Mouse (Mus musculus) B cell, adult 67 days (primary cell): ENCODE measurements around the gene Mbnl1. TPM values are rescaled to one million over a fixed set of nuclear protein-coding genes. Genes with fewer than 3 reads are reported as not detected.

Source experiments
- total RNA-seq, 2 experiments: library from RNA; stranded (reverse); gene quantifications; 4 replicates each; pipeline ENCODE4 v1.2.4; 2023

Mbnl1 gene
- total RNA-seq: 100 to 1,000 TPM; 620 to 717 TPM

DNA sequence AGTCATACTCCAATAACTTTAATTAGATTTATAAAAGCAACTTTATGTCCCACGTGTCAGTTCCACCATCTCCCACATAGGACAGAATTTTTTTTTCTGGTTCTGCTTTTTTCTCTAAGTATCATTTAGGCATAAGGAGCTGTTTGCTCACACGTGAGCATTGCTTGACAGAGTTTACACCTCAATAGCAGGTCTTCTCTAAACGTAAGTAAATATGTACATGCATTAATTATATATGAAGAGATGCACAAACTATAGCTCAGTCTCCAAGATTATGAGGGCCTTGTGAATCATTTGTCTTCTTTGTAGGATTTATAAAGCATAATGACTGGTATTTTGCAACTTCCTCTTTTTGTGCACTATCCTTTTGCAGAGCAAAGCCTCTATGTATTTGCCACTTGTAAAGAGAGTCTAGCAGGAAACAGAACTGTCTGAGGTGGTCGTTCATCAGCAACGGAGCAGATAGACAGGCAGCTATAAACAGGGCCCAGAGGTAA, at the start of gene Mbnl1:
Gene Mbnl1, plus strand, starts transcription at position 150 of the 497 bp plus-strand sequence.

